Mouse (Mus musculus): ENCODE data around the gene Tmem131. TPM values are rescaled to one million over a fixed set of nuclear protein-coding genes. Genes with fewer than 3 reads are reported as not detected.

The Tmem131 gene
- polyA plus RNA-seq, 1 experiment from 2014 or later = 16.6 TPM

- Histone ChIP-seq H3K9me3 (ENCODE audit: control insufficient read depth, low read length) (no peaks in the 10 kb centered on the region), H3K4me3 (ENCODE audit: low read depth, low read length) (peak overlapping the region; percentile 85), H3K27me3 (ENCODE audit: control insufficient read depth, insufficient read depth, low read length) (no peaks in the 10 kb centered on the region), H3K27ac (replicated peaks; ENCODE audit: low read depth, low read length) (no peak overlapping the region), H3K36me3 (ENCODE audit: control insufficient read depth, insufficient read depth, low read length) (no peaks in the 10 kb centered on the region), H3K4me2 (ENCODE audit: low read depth, severe bottlenecking) (peak overlapping the region; percentile 77), H3K4me1 (ENCODE audit: control insufficient read depth, insufficient read depth, low read length) (0 out of 2 replicates have a peak, but pooled peaks cover 3% of the 10 kb centered on the region), H3K9ac (ENCODE audit: low read length) (peak overlapping the region; percentile 92; the same call in 1 of the 2 replicates)
- WGBS = 60% methylated on average over 3 of the region's 3 CpGs
- DNase-seq (ENCODE audit: low spot score) = no peak
- ATAC-seq (ENCODE audit: insufficient number of reproducible peaks, low FRiP score, low TSS enrichment, low read depth) = no peak
These were observed 3.1 kb downstream of the Tmem131 start for GRCm38 (mm10) chr1:36940381-36940762.

DNA sequence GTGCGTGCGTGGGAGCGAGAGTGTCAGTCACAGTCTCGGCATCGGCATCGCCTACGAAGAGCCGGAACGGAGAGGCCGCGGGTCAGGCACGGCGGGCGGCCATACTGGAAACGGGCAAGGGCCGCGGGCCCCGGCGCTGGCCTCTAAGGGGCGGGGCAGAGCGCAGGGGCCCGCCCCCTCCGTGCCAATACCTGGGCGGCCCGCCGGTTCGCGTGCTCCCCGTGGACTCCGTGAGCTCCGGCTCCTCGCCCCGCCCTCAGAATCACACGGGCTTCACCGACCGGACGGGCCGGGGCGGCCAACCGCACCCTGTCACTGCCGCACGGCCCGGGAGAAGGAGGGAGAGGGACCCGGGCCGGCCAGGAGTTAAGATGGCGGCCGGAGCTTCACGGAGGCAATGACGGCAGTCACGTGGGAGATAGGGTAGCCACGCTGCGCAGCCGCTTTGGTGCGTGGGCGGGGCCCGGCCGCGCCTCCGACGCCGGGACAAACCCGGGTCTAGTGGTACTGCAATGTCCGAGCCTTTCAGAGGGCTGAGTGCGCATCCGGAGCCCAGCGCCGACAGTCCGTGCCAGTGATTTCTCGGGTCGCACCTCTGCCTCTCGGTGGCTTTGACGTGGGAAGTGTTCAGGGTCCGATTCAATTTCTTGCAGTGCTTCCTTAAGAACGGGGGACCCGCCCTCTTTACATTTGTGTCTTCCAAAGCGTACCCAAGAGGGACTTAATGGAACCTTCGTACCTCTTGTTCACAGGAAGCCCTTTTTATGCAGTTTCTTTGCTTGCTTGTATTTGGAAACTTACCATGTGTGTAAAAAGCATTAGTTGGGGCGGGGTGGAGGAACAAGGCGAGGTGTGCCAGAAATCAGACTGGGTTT is 3.7 kb downstream of the Tmem131 start:
- no peaks in the 10 kb centered on the region for H3K36me3 ChIP-seq (ENCODE audit: control insufficient read depth, insufficient read depth, low read length)
- H3K4me3 ChIP-seq (ENCODE audit: low read depth, low read length) = peak overlapping the region; percentile 85
- peak overlapping the region; percentile 77 for H3K4me2 ChIP-seq (ENCODE audit: low read depth, severe bottlenecking)
- ATAC-seq (ENCODE audit: insufficient number of reproducible peaks, low FRiP score, low TSS enrichment, low read depth) = peak; percentile 95
- H3K9me3 ChIP-seq (ENCODE audit: control insufficient read depth, low read length) = no peaks in the 10 kb centered on the region
- peak; percentile 89 for DNase-seq (ENCODE audit: low spot score)
- under 1% methylated on average over 79 of the region's 79 CpGs for WGBS
- H3K27me3 ChIP-seq (ENCODE audit: control insufficient read depth, insufficient read depth, low read length) = no peaks in the 10 kb centered on the region
- H3K4me1 ChIP-seq (ENCODE audit: control insufficient read depth, insufficient read depth, low read length) = 0 out of 2 replicates have a peak, but pooled peaks cover 3% of the 10 kb centered on the region
- peak overlapping the region; percentile 92 for H3K9ac ChIP-seq (ENCODE audit: low read length)
- peak overlapping the region; percentile 82 for H3K27ac ChIP-seq (replicated peaks; ENCODE audit: low read depth, low read length)

DNA sequence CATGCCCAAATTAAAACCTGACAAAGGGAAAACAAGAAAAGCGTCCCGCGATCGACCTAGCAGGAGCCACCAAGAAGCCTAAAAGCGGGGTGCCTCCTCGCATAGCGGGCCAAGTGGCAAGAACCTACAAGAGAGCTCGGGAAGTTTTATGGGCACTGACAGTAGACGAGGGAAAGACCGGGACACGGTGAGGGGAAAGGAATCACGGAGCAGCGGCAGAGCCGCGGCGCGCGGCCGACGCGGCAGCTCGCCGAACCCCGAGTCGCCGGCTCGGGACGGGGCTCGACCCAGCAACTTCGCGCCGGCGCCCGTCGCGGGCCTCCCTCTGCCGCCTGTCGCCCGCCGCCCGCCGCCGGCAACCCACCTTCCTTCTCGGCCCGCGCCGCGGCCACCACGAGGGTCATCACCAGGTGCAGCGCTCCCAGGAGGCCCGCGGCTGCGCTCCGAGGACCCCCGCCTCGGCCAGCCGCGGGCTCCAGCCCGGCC is 4.6 kb downstream of the Tmem131 start:
- Histone ChIP-seq H3K9me3 (ENCODE audit: control insufficient read depth, low read length) (no peaks in the 10 kb centered on the region), H3K4me3 (ENCODE audit: low read depth, low read length) (peak overlapping the region; percentile 85), H3K27me3 (ENCODE audit: control insufficient read depth, insufficient read depth, low read length) (no peaks in the 10 kb centered on the region), H3K4me2 (ENCODE audit: low read depth, severe bottlenecking) (peak overlapping the region; percentile 77), H3K9ac (ENCODE audit: low read length) (peak overlapping the region; percentile 92), H3K27ac (replicated peaks; ENCODE audit: low read depth, low read length) (peak overlapping the region; percentile 82), H3K36me3 (ENCODE audit: control insufficient read depth, insufficient read depth, low read length) (no peaks in the 10 kb centered on the region), H3K4me1 (ENCODE audit: control insufficient read depth, insufficient read depth, low read length) (0 out of 2 replicates have a peak, but pooled peaks cover 3% of the 10 kb centered on the region)
- ATAC-seq (ENCODE audit: insufficient number of reproducible peaks, low FRiP score, low TSS enrichment, low read depth) = no peak
- DNase-seq (ENCODE audit: low spot score) = peak; percentile 67
- WGBS = under 1% methylated on average over 19 of the region's 59 CpGs

- Histone ChIP-seq H3K9ac (ENCODE audit: low read length) (peak overlapping the region; percentile 92), H3K36me3 (ENCODE audit: control insufficient read depth, insufficient read depth, low read length) (no peaks in the 10 kb centered on the region), H3K9me3 (ENCODE audit: control insufficient read depth, low read length) (no peaks in the 10 kb centered on the region), H3K4me2 (ENCODE audit: low read depth, severe bottlenecking) (peak overlapping the region; percentile 77), H3K27me3 (ENCODE audit: control insufficient read depth, insufficient read depth, low read length) (no peaks in the 10 kb centered on the region), H3K4me1 (ENCODE audit: control insufficient read depth, insufficient read depth, low read length) (0 out of 2 replicates have a peak, but pooled peaks cover 3% of the 10 kb centered on the region), H3K27ac (replicated peaks; ENCODE audit: low read depth, low read length) (no peak overlapping the region), H3K4me3 (ENCODE audit: low read depth, low read length) (peak overlapping the region; percentile 85)
- peak; percentile 23 for DNase-seq (ENCODE audit: low spot score)
- under 1% methylated on average over 9 of the region's 9 CpGs for WGBS
- ATAC-seq (ENCODE audit: insufficient number of reproducible peaks, low FRiP score, low TSS enrichment, low read depth) = no peak
These were observed 5.1 kb downstream of the Tmem131 start for GRCm38 (mm10) chr1:36938348-36938747.

- ATAC-seq (ENCODE audit: insufficient number of reproducible peaks, low FRiP score, low TSS enrichment, low read depth) = no peak
- H3K9me3 ChIP-seq (ENCODE audit: control insufficient read depth, low read length) = no peaks in the 10 kb centered on the region
- DNase-seq (ENCODE audit: low spot score) = peak; percentile 52
- H3K27ac ChIP-seq (replicated peaks; ENCODE audit: low read depth, low read length) = no peak overlapping the region
- H3K4me1 ChIP-seq (ENCODE audit: control insufficient read depth, insufficient read depth, low read length) = 0 out of 2 replicates have a peak, but pooled peaks cover 3% of the 10 kb centered on the region
- no peaks in the 10 kb centered on the region for H3K36me3 ChIP-seq (ENCODE audit: control insufficient read depth, insufficient read depth, low read length)
- H3K4me2 ChIP-seq (ENCODE audit: low read depth, severe bottlenecking) = peak overlapping the region; percentile 77
- peak overlapping the region; percentile 85 for H3K4me3 ChIP-seq (ENCODE audit: low read depth, low read length)
- WGBS = 6% methylated on average over 3 of the region's 3 CpGs
- no peak overlapping the region for H3K9ac ChIP-seq (ENCODE audit: low read length)
- no peaks in the 10 kb centered on the region for H3K27me3 ChIP-seq (ENCODE audit: control insufficient read depth, insufficient read depth, low read length)
These were observed 5.8 kb downstream of the Tmem131 start for GRCm38 (mm10) chr1:36937648-36938047.

GRCm38 (mm10) chr1:36937015-36937414 is 6.5 kb downstream of the Tmem131 start:
- H3K4me3 ChIP-seq (ENCODE audit: low read depth, low read length) = no peak overlapping the region
- H3K4me1 ChIP-seq (ENCODE audit: control insufficient read depth, insufficient read depth, low read length) = 0 out of 2 replicates have a peak, but pooled peaks cover 3% of the 10 kb centered on the region
- no peaks in the 10 kb centered on the region for H3K27me3 ChIP-seq (ENCODE audit: control insufficient read depth, insufficient read depth, low read length)
- no peaks in the 10 kb centered on the region for H3K9me3 ChIP-seq (ENCODE audit: control insufficient read depth, low read length)
- no peaks in the 10 kb centered on the region for H3K36me3 ChIP-seq (ENCODE audit: control insufficient read depth, insufficient read depth, low read length)
- WGBS = 64% methylated on average over 2 of the region's 2 CpGs
- no peak for ATAC-seq (ENCODE audit: insufficient number of reproducible peaks, low FRiP score, low TSS enrichment, low read depth)
- no peak for DNase-seq (ENCODE audit: low spot score)
- no peak overlapping the region for H3K9ac ChIP-seq (ENCODE audit: low read length)
- no peak overlapping the region for H3K4me2 ChIP-seq (ENCODE audit: low read depth, severe bottlenecking)
- no peak overlapping the region for H3K27ac ChIP-seq (replicated peaks; ENCODE audit: low read depth, low read length)

GRCm38 (mm10) chr1:36936567-36936966 is 6.9 kb downstream of the Tmem131 start:
- ATAC-seq (ENCODE audit: insufficient number of reproducible peaks, low FRiP score, low TSS enrichment, low read depth) (no peak), DNase-seq (ENCODE audit: low spot score) (no peak)
- H3K9ac ChIP-seq (ENCODE audit: low read length) = no peak overlapping the region
- H3K27me3 ChIP-seq (ENCODE audit: control insufficient read depth, insufficient read depth, low read length) = no peaks in the 10 kb centered on the region
- H3K9me3 ChIP-seq (ENCODE audit: control insufficient read depth, low read length) = no peaks in the 10 kb centered on the region
- H3K4me2 ChIP-seq (ENCODE audit: low read depth, severe bottlenecking) = no peak overlapping the region
- no peaks in the 10 kb centered on the region for H3K36me3 ChIP-seq (ENCODE audit: control insufficient read depth, insufficient read depth, low read length)
- no peak overlapping the region for H3K27ac ChIP-seq (replicated peaks; ENCODE audit: low read depth, low read length)
- H3K4me1 ChIP-seq (ENCODE audit: control insufficient read depth, insufficient read depth, low read length) = 0 out of 2 replicates have a peak, but pooled peaks cover 3% of the 10 kb centered on the region
- 85% methylated on average over 7 of the region's 7 CpGs for WGBS
- no peak overlapping the region for H3K4me3 ChIP-seq (ENCODE audit: low read depth, low read length)

- no peaks in the 10 kb centered on the region for H3K27me3 ChIP-seq (ENCODE audit: control insufficient read depth, insufficient read depth, low read length)
- 80% methylated on average over 6 of the region's 6 CpGs for WGBS
- H3K4me2 ChIP-seq (ENCODE audit: low read depth, severe bottlenecking) = no peak overlapping the region
These were observed 8.7 kb downstream of the Tmem131 start for GRCm38 (mm10) chr1:36934778-36935177.

More at GRCm38 (mm10) chr1:36934778-36935177, 8.7 kb downstream of the Tmem131 start:
- Histone ChIP-seq H3K9me3 (ENCODE audit: control insufficient read depth, low read length) (no peaks in the 10 kb centered on the region), H3K27ac (replicated peaks; ENCODE audit: low read depth, low read length) (no peak overlapping the region), H3K9ac (ENCODE audit: low read length) (no peak overlapping the region), H3K4me1 (ENCODE audit: control insufficient read depth, insufficient read depth, low read length) (0 out of 2 replicates have a peak, but pooled peaks cover 3% of the 10 kb centered on the region), H3K36me3 (ENCODE audit: control insufficient read depth, insufficient read depth, low read length) (no peaks in the 10 kb centered on the region), H3K4me3 (ENCODE audit: low read depth, low read length) (no peak overlapping the region)
- ATAC-seq (ENCODE audit: insufficient number of reproducible peaks, low FRiP score, low TSS enrichment, low read depth) (no peak), DNase-seq (ENCODE audit: low spot score) (no peak)
